Mouse (Mus musculus) stomach, embryonic 16.5 days (tissue): ENCODE data around the gene Nhp2. TPM values are rescaled to one million over a fixed set of nuclear protein-coding genes. Genes with fewer than 3 reads are reported as not detected.
"Not testable (repeated sequence)": the region's sequence is repeated elsewhere in the genome, so short reads cannot be mapped to it uniquely, and the experiment has no call there.

ENCODE experiments used
- ATAC-seq: fragments of 200-750 bp; cut with Nextera tagmentation; 2 replicates; pipeline ENCODE4 v1.8.0; 2017; ENCODE audit warnings: moderate number of reproducible peaks, moderate TSS enrichment; ENCODE audit not compliant: insufficient read depth, low FRiP score
- H3K27ac ChIP-seq: fragments of 300-500 bp; sonication (generic); 2 replicates; pipeline ENCODE4 v1.5.1; 2014; ENCODE audit warnings: low read length
- H3K27me3 ChIP-seq: fragments of 300-500 bp; sonication (generic); 2 replicates; pipeline ENCODE4 v1.6.1; 2014; ENCODE audit warnings: low read length, control low read depth, mixed read lengths; ENCODE audit not compliant: control insufficient read depth, insufficient read depth
- H3K36me3 ChIP-seq: fragments of 300-500 bp; sonication (generic); 2 replicates; pipeline ENCODE4 v1.6.1; 2014; ENCODE audit warnings: low read length; ENCODE audit not compliant: control insufficient read depth, insufficient read depth
- H3K4me1 ChIP-seq: fragments of 300-500 bp; sonication (generic); 2 replicates; pipeline ENCODE4 v1.6.1; 2014; ENCODE audit warnings: low read length, control low read depth, mixed read lengths; ENCODE audit not compliant: control insufficient read depth, insufficient read depth
- H3K4me2 ChIP-seq: fragments of 300-500 bp; sonication (generic); 2 replicates; pipeline ENCODE4 v1.6.1; 2014; ENCODE audit warnings: low read depth, low read length, mixed read lengths
- H3K4me3 ChIP-seq: fragments of 300-500 bp; sonication (generic); replicated peaks from 2 replicates; pipeline ENCODE4 v1.5.1; 2014; ENCODE audit warnings: mild to moderate bottlenecking, low read length
- H3K9ac ChIP-seq: fragments of 300-500 bp; sonication (generic); 2 replicates; pipeline ENCODE4 v1.6.1; 2014; ENCODE audit warnings: low read length
- H3K9me3 ChIP-seq: fragments of 300-500 bp; sonication (generic); replicated peaks from 2 replicates; pipeline ENCODE4 v1.6.1; 2016; ENCODE audit warnings: low read length, control low read depth; ENCODE audit not compliant: control insufficient read depth
- WGBS: fragments of 180-500 bp; shearing (Covaris S2); extraction: QIAGEN DNeasy Blood & Tissue Kit; methylation state at CpG from one replicate; pipeline ENCODE4 v1.1.7; 2014; 5-methylcytosine and 5-hydroxymethylcytosine counted together
- polyA plus RNA-seq: library from polyadenylated mRNA; unstranded; fragments of >200 nt; fragmentation: Nextera tagmentation; extraction: Ambion mirVana; gene quantifications from 2 replicates; pipeline ENCODE4 v1.2.1, GENCODE M21; 2015

Gene Nhp2
- polyA plus RNA-seq, 1 experiment from 2014 or later, result 138 TPM

DNA sequence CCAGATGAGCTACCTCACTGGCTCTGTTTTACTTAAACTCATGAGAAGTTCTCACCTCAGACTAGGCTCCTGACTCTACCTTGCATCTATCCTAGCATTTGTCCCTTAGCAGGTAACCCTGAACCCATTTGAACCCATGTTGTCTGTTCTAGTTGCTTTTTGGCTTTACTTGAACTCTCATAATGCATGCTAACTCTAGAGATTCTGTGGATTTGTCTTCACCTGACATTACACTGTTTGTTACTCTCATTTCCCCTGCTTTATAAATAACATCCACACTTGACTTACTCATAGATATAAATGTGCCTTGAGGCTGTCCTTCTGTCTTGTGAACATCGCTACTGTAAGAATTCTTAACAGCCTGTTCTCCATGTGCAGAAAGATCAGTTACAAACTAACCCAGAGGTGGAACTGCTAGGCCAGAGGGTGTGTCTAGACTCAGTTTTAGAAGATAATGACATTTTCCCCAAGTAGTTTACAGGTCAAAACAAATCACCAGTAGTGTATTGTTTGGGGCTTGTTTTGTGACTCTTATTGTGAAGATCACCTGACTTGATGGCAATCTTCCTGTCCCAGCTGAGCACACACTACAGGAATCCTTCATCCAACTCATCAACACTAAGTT is 24.0 kb upstream of the Nhp2 start:
- Histone ChIP-seq H3K27me3 (no peaks in the 10 kb centered on the region), H3K27ac (no peak overlapping the region), H3K4me1 (no peaks in the 10 kb centered on the region; the same call in 1 of the 2 replicates), H3K9ac (no peak overlapping the region), H3K9me3 (no peaks in the 10 kb centered on the region), H3K36me3 (peaks cover 34% of the 10 kb centered on the region), H3K4me2 (no peak overlapping the region), H3K4me3 (no peak overlapping the region)
- ATAC-seq, result no peak
- 90% methylated on average over 1 of the region's 1 CpGs for WGBS

DNA sequence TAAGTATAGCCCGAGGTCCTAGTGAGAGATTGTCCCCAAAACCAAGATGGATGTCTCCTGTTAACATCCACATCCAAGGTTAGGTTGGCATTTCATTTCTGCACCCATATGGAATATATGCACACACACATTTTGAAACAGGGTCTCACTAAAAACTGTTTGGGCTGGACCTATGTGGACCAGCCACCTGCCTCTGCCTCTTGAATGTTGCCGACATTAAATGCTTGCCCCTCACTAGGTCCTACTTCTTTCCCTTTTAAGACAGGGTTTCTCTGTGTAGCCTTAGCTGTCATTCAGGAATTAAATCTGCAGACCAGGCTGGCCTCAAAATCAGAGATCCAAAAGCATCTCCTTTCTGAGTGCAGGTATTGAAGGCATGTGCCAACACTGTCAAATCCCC is 22.0 kb upstream of the Nhp2 start:
- ATAC-seq, result no peak
- 70% methylated on average over 2 of the region's 2 CpGs for WGBS
- H3K27ac ChIP-seq, result no peak overlapping the region
- H3K4me1 ChIP-seq, result no peaks in the 10 kb centered on the region
- no peak overlapping the region for H3K9ac ChIP-seq
- no peaks in the 10 kb centered on the region for H3K27me3 ChIP-seq
- H3K9me3 ChIP-seq, result no peaks in the 10 kb centered on the region
- H3K36me3 ChIP-seq, result peaks cover 48% of the 10 kb centered on the region
- H3K4me2 ChIP-seq, result no peak overlapping the region
- H3K4me3 ChIP-seq, result no peak overlapping the region

DNA sequence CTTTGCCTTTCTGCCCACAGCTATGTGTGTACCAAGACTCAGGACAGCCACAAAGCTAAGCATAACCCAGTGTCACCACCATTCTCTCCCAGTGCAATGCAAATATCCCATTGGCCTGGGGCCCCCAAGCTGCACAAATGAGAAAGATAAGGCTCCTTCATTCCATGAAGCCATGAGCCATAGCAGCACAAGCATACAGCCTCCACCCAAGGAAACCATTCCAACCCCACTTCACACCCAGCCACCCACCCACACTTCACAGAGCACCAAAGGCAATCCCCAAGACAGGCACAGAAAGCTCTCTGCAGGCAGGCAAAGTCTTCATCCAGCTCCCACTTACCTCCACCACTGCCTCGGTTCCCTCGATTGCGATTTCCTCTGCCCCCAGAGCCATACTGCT is 17.3 kb upstream of the Nhp2 start:
- 0 out of 2 replicates have a peak overlapping the region, but pooled peaks have one; percentile 20 for H3K9ac ChIP-seq
- H3K4me2 ChIP-seq, result no peak overlapping the region
- no peaks in the 10 kb centered on the region for H3K27me3 ChIP-seq
- 83% methylated on average over 3 of the region's 3 CpGs for WGBS
- ATAC-seq, result no peak
- H3K4me1 ChIP-seq, result peaks cover 21% of the 10 kb centered on the region
- peaks cover 50% of the 10 kb centered on the region for H3K36me3 ChIP-seq
- no peak overlapping the region for H3K27ac ChIP-seq
- H3K4me3 ChIP-seq, result no peak overlapping the region
- H3K9me3 ChIP-seq, result no peaks in the 10 kb centered on the region

DNA sequence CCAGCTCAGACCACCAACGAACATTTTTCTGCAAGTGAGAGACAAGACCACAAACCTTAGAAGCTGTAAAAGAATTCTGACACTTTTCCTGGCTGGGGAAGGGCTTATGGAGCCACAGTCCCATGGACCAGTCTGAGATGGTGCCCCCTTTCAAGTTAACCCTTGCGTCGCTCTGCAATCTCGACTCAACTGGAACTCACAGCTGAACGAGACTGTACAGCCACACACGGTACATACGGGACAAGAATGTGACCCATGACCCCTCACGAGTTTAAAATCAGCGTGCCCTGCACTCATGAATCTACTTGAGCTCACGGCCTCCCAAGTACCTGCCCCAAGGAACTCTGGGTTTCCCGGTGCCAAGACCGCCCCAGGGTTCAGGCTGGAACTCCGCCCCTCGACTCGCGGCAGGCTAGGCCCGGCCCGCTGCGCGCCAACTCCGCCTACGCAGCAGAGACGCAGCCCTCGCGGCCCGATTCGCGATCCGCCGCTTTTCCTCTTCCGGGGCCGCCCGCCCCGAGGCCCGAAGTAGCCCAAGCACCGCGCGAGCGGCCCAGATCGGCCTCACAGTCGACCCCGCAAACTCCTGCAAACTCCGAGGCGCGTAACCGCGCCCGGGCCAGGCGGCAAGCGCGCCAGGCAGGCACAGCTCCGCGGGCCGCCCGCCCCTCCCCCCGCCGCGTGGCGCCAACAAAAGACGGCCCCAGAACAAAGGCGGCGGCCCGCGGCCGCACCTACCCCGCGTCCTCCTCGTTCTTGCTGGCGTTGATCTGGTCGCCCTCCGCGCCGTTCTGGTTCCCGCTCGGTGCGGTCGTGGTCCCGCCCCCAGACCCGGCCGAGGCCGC is 13.7 kb upstream of the Nhp2 start:
- H3K27ac ChIP-seq, result peak overlapping the region; percentile 95
- WGBS, result under 1% methylated on average over 76 of the region's 81 CpGs
- H3K4me2 ChIP-seq, result peak overlapping the region; percentile 83
- peaks cover 38% of the 10 kb centered on the region for H3K36me3 ChIP-seq
- no peaks in the 10 kb centered on the region for H3K27me3 ChIP-seq
- H3K4me3 ChIP-seq, result peak overlapping the region; percentile 93
- H3K9me3 ChIP-seq, result no peaks in the 10 kb centered on the region
- peak overlapping the region; percentile 99 for H3K9ac ChIP-seq
- ATAC-seq, result peak; percentile 81
- peaks cover 30% of the 10 kb centered on the region for H3K4me1 ChIP-seq

DNA sequence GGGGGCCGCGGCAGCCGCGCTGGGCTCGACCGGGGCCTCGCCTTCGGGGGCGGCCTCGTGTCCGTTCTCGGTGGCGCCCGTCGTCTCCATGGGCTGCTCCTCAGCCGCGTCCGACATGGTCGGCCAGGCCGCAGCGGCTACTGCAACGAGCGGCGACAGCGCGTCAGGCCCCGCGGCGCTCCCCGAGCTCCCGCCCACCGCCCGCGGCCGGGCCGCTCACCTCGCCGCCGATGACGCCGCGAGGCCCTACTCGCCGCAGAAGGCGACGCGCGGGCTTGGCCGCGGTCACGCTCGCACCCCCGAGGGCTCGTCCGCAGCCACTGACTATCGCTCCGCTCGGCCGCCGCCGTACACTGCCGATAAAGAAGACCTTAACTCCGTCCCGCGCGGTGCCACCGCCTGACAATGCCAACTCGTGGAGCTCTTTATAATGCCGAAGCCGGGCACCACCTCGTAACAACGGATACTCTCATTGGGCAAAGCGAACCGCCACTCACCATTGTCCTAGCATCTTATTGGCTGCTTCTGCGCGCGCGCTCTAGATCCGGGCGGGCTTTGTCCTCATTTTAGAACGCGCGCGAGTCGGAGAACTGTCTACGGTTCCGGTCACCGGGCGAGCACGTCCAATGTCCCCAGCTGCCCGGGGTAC is 13.0 kb upstream of the Nhp2 start, which contains the start of gene Hnrnpab:
Hnrnpab (minus strand) TSS at position 401 of the 649 bp plus-strand sequence.
- under 1% methylated on average over 91 of the region's 91 CpGs for WGBS
- H3K36me3 ChIP-seq, result peaks cover 31% of the 10 kb centered on the region
- no peaks in the 10 kb centered on the region for H3K9me3 ChIP-seq
- peak within 1 kb of the TSS; percentile 95 for H3K27ac ChIP-seq
- H3K9ac ChIP-seq, result peak within 1 kb of the TSS; percentile 99
- peak; percentile 94 for ATAC-seq
- H3K4me1 ChIP-seq, result peaks cover 30% of the 10 kb centered on the region
- peak within 1 kb of the TSS; percentile 83 for H3K4me2 ChIP-seq
- peak within 1 kb of the TSS; percentile 93 for H3K4me3 ChIP-seq
- no peaks in the 10 kb centered on the region for H3K27me3 ChIP-seq

DNA sequence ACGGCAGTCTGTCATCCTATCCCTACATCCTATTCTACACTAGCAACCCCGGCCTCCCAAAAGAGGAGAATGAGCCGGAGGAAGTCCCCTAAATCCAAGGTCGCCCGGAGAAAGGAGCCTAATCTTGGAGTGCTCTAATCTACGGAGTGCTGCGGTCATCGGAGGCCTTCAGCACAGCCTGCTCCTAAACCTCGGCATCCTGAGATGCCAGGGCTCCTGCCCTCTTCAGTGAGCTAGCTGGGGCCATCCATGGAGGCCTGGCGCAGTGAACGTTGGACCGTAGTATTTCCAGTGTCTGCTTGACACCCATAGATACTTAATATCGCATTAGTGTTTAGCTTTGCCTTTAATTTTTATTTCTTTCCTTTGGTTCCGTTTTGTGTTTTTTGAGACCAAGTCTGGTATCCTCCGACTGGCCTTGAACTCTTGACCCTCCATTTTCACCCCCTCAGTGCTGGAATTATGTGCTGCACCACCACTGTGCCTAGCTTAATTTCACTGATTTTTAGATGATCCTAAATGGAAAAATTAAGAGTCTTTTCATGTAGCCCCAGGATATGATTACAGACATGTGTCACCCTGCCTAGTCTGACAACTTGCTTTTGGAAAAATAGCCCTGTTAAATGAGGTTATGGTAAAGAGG is 12.3 kb upstream of the Nhp2 start:
- H3K27me3 ChIP-seq, result no peaks in the 10 kb centered on the region
- peak overlapping the region; percentile 81 for H3K4me2 ChIP-seq
- no peaks in the 10 kb centered on the region for H3K9me3 ChIP-seq
- H3K36me3 ChIP-seq, result peaks cover 26% of the 10 kb centered on the region
- H3K4me1 ChIP-seq, result peaks cover 30% of the 10 kb centered on the region
- peak; percentile 41 for ATAC-seq
- H3K27ac ChIP-seq, result peak overlapping the region; percentile 90
- peak overlapping the region; percentile 79 for H3K9ac ChIP-seq
- 7% methylated on average over 15 of the region's 15 CpGs for WGBS
- peak overlapping the region; percentile 93 for H3K4me3 ChIP-seq

DNA sequence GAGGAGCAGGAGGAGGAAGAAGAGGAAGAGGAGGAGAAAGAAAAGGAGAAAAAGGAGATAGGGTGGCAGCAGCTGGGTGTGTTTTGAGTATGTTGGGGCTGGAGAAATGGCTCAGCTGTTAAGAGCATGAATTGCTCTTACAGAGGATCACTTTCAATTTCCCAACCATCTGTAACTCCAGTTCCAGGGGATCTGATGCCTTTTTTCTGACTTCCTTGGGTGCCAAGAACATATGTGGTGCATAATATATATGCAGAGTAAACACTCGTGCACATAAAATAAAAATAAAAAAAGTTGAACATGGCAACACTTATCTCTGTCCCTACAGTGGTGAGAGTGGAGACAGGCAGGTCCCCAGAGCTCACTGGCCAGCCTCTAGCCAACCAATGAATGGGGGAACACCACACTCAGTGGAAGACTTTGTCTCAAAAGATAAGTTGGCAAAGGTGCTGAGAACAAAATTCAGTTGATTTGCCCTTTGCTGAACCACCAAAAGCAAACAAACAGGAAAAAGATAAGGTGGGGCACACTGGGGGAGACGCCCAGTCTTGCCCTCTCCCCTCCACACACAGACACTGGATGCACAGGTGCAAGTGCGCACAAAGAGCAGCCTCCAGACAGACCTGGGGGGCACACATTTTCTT is 10.1 kb upstream of the Nhp2 start:
- Histone ChIP-seq H3K4me1 (peaks cover 22% of the 10 kb centered on the region), H3K4me2 (no peak overlapping the region), H3K36me3 (peaks cover 4% of the 10 kb centered on the region; the same call in 1 of the 2 replicates), H3K27ac (peak overlapping the region; percentile 25; the same call in 1 of the 2 replicates), H3K27me3 (no peaks in the 10 kb centered on the region), H3K9me3 (no peaks in the 10 kb centered on the region), H3K9ac (no peak overlapping the region), H3K4me3 (no peak overlapping the region)
- 58% methylated on average over 3 of the region's 3 CpGs for WGBS
- ATAC-seq, result no peak

DNA sequence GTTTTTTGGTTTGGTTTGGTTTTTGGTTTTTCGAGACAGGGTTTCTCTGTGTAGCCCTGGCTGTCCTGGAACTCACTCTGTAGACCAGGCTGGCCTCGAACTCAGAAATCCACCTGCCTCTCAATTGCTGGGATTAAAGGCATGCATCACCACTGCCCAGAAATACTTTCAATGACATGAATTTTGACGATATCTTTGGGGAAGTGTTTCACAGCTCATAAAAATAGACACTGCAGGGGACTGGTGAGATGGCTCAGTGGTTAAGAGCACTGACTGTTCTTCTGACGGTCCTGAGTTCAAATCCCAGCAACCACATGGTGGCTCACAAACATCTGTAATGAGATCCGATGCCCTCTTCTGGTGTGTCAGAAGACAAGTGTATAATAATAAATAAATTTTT is 9.6 kb upstream of the Nhp2 start:
- peaks cover 22% of the 10 kb centered on the region for H3K4me1 ChIP-seq
- not testable (repeated sequence) for ATAC-seq
- WGBS, result 70% methylated on average over 5 of the region's 5 CpGs

More for the DNA sequence above, 9.6 kb upstream of the Nhp2 start:
- not testable (repeated sequence) for H3K36me3 ChIP-seq, H3K9me3 ChIP-seq, H3K4me3 ChIP-seq, H3K9ac ChIP-seq, H3K4me2 ChIP-seq, H3K27me3 ChIP-seq
- peak overlapping the region; percentile 25; the same call in 1 of the 2 replicates for H3K27ac ChIP-seq
